Mouse (Mus musculus): ENCODE measurements around the gene Necab3.

Necab3 gene

DNA sequence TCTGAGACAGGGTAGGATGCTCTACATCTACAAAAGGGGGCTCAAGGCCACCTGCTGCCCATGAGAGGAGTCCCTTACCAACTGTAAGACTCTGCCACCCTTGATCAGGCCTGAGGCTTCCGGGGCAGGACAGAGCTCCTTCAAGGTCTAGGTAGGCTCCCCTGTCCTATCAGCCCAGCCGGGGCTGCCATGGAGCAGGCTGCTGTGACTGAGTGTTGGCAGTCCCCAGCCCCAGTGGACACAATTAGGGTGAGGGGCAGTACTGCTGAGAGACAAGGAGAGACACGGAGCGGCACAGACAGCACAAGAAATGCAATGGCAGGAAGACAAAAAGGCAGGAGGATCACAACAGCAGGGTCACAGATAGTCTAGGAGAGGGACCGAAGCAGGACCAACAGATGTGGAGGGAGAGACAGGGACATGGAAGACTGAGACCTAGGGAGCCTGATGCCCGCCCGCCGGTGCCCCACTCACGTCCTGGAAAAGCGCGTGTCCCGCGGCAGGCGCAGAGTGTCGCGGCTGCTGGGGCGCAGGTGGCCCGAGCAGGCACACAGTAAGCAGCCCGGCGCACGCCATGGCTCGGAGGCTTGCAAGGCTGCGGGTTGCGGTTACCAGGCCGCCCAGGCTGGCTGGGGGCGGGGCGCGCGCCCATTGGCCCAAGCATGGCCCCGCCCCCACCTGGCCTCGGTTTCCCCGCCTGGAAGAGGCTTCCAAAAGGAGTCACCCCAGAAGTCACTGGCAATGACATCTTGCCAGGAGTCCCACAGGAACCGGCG lies at the start of gene Necab3:
Gene Necab3, minus strand, starts transcription at position 627 of the 776 bp plus-strand sequence.
- peak; percentile 19 for DNase-seq

DNA sequence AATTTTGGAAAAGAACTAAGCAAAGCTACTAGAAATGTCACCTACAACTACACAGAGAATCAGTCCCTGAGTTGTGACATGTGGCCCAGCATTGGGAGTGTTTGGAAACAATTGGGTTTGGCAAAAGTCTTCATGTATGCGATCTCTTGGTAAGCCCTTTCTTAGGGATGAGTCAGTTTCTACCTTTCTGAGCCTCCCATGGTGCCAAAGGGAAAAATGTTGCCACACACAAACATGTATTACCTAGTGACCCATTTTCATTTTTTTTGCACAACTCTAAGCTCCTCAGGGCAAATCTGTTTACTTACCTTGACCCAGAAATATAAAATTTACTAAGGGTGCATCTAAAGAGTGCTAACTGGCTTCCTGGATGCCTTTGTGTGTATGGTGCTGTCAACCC lies 48.3 kb upstream of the Necab3 start:
- no peak for DNase-seq

DNA sequence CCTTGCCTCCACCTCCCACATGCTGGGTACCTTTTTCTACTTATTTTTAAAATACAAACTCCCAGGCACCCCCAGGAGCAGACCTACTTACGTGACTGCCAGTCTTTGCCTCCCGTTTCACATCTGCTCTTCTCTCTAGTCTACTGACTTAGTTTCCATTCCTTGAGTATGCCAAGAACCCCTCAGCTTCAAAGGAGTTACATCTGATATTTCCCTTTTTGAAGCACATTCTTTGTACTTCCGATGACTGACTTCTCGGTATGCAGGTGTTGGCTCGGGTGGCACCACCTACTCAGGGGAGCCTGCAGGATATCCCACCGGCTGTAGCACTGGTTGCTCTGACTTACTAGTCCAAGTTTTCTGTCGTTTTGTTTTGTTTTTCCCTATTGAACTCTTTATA lies 45.5 kb upstream of the Necab3 start:
- no peak for DNase-seq

DNA sequence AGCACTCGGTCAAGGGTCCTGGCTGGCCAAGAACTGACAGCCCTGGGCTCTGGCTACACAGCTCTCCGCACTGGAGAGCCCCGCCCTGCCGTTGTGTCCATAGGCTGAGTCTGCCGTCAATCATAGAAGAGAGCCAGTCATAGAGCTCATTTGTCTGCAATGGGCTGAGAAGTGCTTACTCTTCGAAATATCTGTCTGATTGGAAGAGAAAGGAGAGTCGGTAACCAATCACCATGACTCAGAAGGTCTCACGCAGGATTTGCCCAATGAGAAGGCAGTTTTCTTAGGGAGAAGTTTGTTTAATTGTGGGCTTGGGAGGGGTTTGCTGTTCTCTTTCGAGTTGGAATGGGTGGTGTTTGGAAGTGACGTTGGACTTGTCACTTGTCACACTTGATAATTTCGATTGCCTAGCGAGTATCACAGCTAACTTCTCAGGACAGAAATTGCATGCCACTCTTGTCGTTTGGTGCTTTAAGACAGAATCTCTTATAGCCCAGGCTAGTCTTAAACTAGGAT lies 45.0 kb upstream of the Necab3 start, which contains the start of gene Pxmp4:
Gene Pxmp4, minus strand, starts transcription at position 71 of the 516 bp plus-strand sequence.
- peak; percentile 100 for DNase-seq

DNA sequence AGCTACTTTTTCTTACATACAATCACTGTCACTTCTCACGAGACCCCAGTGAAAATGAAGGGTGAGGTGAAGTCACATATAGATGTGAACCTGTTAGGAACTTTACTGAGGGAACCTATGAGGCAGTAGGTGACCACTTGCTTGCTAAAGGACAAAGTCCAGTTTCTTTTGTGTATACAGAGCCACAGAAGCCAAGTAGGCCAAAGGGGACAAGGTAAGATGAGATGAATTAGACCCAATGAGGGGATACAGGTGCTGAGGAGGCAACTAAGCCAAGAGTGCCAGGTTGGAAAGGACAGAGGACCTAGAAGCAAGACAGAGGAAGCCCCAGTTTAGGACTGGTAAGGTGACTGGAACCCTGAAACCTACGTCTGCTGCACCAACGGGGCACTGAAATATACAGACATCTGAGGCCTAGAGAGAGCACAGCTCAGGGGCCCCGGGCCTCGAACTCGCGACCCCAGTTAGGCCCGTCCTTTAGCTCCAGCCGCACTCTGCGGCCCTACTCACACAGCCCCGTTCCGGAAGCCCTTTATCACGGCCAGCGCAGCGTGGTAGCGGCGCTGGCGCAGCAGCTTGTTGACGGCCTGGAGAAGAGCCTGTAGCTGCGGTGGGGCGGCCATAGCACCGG lies 44.4 kb upstream of the Necab3 start:
- no peak for DNase-seq

DNA sequence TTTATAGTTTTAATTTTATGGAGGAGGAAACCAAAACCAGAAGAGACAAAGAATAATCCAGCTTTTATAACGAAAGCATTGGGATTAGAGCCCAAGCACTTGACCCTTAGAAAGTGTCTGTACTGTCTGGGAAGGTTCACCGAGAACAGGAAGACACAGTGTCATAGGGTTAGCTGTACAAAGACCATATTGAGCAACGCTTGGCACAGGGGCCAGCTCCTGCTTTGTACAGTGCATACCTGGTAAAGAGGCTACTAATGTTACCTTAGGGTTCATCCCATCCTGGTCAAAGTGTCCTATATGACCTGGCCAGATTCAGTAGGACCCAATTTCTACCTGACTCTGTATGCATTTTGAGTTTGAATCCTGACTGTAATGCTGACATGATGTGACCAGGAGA lies 42.6 kb upstream of the Necab3 start:
- no peak for DNase-seq

DNA sequence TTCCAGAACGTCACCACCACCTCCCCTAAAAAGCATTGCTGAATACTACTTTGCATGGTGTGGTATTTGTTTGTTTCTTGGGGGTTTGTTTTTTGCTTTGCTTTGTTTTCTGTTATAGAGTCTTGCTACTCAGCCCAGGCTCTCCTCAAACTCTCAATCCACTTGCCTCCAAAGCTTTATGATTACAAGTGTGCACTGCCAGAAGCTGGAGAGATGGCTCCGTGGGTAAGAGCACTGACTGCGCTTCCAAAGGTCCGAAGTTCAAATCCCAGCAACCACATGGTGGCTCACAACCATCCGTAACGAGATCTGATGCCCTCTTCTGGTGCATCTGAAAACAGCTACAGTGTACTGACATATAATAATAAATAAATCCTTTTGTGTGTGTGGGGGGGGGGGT lies 41.9 kb upstream of the Necab3 start:
- no peak for DNase-seq

DNA sequence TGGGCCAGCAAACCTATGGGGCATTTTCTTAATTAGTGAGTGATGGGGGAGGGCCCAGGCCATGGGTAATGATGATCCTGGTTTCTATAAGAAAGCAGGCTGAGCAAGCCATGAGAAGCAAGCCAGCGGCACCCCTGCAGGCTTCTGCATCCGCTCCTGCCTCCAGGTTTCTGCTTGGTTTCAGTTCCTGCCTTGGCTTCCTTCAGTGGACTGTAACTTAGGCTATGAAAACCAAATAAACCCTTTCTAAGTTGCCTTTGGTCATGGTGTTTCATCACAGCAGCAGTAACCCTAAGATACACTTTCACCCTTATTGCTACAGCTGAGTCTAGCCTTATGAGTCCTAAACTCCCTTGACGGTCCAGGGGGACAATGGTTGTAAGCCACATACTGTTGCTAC lies 38.7 kb upstream of the Necab3 start:
- DNase-seq: no peak

DNA sequence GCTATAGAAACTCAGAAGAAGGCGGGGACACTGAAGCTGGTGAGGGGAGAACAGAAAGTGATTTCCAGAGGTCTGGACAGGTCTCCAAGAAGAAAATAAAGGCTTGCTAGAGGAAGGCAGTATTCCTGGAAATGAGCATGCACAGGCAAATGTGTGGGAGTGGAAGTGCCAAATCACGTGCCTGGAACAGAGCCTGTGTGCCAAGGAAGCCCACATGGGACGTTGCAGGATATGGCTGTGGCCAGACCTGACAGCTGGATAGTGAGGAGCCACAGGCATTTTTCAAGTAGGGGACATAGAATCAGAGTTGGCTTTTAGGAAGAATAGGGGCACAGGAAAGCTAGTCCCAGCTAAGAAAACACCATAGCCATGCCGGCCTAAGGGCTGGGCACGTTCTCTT lies 37.1 kb upstream of the Necab3 start:
- DNase-seq: no peak

DNA sequence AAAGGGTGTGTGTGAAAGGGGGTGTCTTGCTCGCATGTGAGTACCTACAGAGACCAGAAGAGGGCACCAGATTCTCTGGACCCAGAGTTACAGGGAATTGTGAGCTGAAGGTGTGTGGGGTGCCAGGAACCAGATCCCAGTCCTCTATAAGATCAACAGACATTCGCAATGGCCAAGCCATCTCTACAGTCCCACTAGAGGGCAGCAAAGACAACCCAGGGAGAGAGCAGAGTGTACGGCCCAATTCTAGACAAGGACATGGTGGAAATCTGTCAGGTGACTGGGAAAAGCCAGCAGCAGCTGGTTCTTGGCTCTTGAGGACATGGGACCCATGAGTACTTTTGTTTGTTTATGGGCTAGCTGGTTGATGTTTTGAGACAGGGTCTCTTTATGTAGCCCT lies 34.3 kb upstream of the Necab3 start:
- peak; percentile 81 for DNase-seq

DNA sequence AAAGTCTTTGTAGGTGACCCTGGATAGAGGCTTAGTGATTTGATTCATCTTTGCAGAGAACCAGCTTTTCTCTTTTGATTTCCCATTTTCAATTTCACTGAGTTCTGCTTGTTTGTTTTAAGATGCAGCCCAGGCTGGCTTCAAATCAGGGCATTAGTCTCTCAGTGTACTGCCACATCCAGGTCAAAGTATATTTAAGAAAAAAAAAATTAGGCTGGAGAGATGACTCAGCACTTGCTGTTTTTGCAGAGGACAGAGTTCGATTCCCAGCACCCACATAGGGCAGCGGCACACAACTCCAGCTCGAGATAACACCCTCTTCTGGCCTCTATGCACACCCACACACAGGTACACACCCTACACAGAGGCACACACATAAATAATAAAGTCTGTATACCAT lies 32.5 kb upstream of the Necab3 start:
- DNase-seq: no peak

DNA sequence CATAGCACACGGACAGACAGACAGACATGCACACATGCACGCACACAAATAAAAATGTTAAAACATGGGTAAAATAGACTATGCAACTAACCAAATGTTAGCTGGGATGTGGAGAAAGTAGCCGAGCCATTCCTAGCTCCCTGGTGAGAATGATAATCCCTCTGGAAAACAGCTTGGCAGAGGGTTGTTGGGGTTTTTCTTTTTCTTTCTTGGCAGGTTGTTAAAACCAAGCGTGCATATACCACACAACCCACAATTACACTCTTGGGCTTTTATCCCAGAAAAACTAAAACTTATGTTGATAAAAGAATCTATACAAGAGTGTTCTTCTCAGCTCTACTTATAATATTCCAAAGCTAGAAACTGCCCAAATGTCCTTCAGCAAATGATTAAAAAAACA lies 30.4 kb upstream of the Necab3 start:
- DNase-seq: no peak

DNA sequence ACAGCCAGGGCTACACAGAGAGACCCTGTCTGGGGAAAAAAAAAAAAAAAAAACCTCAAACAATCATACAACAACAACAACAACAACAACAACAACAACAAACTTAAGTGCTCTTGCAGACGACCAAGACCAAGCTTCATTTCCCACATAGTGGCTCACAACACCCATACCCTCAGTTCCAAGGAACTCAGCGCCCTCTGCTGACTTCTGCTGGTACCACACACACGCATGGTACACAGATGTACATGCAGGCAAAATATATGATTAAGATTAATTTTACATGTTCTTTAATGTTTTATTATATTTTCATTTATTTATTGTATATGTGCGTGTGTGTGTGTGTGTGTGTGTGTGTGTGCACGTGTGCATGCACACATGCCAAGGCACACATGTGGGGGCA lies 27.7 kb upstream of the Necab3 start:
- DNase-seq: peak; percentile 33

DNA sequence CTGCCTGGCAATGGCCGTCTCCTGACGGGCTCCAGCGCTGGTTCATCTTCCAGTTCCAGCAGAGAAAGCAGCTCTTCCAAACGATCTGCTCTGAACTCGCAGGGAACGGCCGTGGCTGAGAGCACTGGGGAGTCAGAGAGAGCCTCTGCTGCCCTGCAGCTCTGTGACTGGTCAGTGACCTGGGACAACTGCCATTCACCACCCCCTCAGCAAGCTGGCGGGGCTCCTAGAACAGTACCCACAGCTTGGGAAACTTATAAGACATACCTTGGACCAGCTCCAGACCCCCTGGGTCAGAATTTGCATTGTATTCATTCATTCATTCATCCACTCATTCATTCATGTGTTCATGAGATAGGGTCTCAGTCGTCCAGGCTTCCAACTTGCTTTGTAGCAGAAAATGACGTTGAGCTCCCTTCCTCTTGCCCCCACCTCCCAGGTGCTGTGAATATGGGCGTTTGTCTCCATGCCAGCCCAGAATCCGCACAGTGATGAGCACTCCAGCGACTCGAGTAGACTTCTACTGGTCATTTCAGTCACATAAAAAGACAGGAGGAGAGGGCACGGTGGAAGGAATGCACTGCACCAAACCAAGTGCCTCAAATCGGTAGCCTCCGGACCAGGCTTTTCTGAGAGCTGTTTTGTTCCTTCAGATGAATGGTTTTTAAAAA lies 26.4 kb upstream of the Necab3 start:
- DNase-seq: no peak

DNA sequence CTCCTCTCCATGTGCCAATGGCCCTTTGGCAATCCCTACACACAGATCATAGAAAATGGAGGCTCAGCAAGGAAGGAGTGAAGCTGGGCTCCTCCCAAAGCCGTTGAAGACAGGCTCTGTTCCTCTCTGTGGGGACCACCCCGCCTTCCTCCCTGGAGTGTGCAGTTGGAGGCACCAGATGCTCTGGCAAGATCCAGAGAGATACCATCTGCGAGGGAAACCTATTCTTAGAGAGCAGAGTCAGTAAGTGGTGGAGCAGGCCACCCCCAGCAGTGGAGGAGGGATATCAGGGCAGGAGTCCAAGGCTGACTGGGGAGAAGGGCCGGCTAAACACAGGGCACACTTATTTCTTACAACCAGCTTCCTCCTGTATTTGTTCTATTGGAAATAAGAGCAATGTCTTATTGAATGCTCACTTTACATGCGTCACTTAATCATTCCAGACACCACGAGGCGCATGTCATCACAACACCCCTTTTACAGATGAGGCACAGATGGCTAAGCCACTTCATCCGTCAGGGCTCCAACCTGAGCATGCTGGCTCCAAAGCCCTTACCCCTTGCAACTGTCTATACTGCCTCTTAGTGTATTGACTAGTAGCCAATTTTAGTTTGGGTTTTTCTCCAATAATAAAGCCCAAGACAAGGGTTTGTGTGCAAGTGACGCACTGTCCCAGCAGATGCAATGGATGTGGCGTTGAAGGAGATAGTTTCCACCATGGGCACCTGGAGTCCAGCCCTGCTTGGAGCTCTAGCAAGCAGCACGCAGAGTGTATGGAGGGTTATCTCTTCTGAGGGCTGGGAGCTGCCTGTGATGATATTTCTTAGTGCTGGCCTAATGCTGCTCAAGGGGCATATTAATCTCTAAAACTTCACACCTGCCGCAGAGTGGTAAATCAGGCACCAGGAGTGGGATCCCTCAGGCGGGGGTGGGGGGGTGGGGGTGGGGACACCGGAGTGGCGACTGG lies 25.5 kb upstream of the Necab3 start:
- no peak for DNase-seq

DNA sequence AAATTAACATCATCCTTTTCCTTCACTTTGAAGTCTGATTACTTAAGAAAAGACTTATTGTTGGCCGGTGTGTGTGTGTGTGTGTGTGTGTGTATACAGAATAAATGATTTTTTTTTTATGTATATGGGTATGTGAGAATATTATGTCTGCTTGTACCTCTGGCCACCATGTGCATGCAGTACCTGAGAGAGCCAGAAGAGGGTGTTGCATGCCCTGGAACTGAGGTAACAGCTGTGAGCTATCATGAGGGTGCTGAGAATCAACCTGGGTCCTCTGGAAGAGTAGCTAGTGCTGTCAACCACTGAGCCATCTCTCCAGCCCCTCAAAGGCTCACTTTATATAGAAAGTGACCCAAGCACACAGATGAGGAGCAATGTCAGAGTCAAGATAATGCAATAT lies 22.7 kb upstream of the Necab3 start:
- DNase-seq: no peak

DNA sequence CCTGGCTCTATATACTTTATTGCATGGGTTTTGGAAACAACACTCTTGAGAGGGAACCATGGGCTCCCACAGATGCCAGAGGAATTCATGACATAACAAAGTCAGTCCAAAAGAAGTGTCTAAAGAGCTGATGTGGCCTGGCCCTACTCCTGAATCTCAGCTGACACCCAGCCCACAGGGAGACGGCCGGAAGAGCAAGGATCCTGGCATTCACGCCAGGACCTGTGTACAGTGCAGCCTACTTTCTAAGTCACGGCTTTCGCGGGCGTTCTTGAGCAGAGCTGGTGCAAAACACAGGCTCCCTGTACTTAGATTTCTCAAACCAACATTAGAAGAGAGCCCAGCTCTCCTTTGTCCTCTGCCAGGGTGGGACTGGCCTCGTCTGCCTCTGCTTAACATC lies 21.9 kb upstream of the Necab3 start:
- peak; percentile 42 for DNase-seq

DNA sequence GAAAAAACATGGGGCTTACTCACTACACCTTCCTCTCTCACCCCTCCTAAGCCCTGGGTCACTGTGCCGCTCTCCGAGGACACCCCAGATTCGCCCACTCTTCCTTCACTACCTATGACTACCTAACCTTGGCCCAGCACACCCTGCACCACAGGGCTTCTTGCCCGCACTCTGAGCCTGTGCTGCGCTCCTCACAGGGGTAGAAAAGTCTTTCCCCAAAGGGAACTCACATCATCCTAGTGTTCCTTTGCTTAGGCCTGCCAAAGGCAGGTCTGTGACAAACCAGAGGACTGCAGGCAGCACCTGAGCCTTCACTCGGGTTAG lies 19.0 kb upstream of the Necab3 start:
- no peak for DNase-seq

DNA sequence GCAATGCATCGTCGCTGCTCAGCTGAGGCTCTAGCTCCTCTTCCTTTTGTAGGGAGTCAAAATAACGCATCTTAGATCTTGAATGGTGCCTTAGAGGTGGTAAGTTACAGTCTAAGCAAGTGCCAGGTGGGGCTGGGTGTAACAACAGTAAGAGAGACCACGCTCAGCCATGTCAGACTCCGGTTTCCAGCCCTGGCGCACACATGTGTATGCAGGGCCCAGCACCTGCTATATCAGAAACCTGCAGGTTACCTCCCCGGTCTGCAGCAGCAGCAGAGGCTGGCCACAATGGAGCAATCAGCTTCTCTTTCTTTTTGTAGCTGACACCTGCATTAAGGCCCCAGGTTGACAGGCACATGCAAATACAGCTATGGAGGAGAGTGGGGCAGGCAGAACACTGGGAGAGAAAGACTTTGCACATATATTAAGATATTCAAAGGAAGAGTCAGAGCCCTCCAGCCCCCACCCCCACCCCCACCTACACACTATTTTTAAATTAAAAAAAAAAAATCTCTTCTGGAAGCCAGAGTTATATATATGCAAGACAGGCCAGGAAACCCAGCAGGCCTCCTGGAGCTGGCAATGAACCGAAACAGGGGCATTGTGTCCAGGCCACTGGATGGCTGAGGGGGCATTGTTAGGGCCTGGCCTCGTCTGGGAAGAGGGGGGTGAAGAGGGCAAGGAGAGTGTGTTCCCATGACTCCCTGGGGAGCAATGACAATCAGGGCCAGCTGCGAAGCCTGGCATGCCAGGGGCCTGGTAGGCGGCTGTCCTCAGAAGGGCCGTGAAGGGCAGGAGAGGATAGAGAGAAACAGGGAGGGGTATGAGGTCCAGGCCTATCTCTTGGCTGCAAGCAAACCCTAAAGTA lies 18.4 kb upstream of the Necab3 start:
- no peak for DNase-seq

DNA sequence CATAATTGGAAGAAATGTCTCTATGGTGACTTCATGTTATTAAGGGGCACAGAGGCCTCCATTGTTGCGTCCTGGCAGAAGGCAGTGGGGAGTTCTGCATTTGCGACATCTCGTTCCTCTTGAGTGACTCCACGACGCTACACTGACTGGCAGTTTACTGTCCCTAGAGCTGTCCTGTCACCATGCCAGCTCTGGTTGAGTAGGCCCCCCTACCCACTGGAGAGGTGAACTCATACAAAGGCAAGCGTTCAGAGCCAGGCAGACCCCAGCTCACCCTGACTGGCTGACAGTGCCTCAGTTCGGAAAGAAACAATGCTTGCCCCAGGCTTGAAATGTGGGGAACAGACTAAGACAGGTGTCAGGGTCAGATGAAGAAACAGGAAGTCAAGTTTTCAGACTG lies 15.6 kb upstream of the Necab3 start:
- no peak for DNase-seq

DNA sequence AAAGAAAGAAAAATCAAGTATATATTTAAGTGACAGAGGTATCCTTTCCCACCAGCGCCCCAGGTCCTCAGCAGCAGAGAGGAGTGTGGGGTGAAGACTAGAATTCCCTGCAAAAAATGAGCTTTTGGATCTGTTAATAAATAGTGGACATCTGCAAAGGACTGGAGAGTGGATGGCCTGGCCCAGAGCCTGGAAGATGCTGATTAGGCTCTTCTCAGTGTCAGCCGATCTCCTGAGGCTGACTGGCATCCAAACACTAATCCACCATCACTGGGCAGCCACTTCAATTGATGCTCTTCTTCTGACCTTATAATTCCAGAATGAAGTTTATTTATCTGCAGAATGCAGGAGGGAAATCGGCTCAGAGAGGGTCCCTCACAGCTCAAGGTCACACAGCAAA lies 14.3 kb upstream of the Necab3 start:
- no peak for DNase-seq

DNA sequence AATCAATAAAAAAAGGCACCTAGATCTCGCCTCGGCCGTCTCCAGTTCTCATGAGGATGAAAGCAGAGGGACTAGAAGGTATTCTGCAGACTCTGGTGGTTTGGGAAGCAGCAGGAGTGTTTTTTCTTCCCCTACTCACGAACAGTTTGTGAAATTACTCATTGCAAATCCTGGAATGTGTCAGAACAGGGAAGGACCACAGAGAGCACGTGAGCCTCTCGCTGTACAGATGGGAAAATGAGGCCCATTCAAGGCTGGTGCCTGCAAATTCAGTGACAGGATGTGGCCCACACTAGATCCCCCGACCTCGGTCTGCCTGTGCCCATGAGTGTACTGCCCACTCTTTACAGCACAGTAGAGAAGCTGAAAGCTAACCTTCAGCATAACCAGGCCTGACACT lies 13.3 kb upstream of the Necab3 start:
- DNase-seq: no peak
